Mouse (Mus musculus) heart, postnatal 0 days (tissue): ENCODE data around the gene Agap1. TPM values are rescaled to one million over a fixed set of nuclear protein-coding genes. Genes with fewer than 3 reads are reported as not detected.

Experiments
- ATAC-seq: fragments of 200-750 bp; cut with Nextera tagmentation; 2 replicates; pipeline ENCODE4 v1.8.0; 2017; ENCODE audit warnings: low read depth, moderate number of reproducible peaks, moderate library complexity; ENCODE audit not compliant: insufficient read depth
- DNase-seq: peaks from one replicate; pipeline ENCODE4 v3.0.0-alpha.2; 2016; ENCODE audit warnings: low spot score
- H3K27ac ChIP-seq: fragments of 300-500 bp; sonication (generic); 2 replicates; pipeline ENCODE4 v1.5.1; 2014; ENCODE audit warnings: low read depth, mild to moderate bottlenecking
- H3K27me3 ChIP-seq: fragments of 300-500 bp; sonication (generic); 2 replicates; pipeline ENCODE4 v1.6.1; 2014; ENCODE audit warnings: low read length, mixed read lengths; ENCODE audit not compliant: control insufficient read depth, insufficient read depth
- H3K36me3 ChIP-seq: fragments of 300-500 bp; sonication (generic); replicated peaks from 2 replicates; pipeline ENCODE4 v1.6.1; 2014; ENCODE audit warnings: low read length, mixed read lengths; ENCODE audit not compliant: control insufficient read depth, insufficient read depth
- H3K4me1 ChIP-seq: fragments of 300-500 bp; sonication (generic); 2 replicates; pipeline ENCODE4 v1.6.1; 2014; ENCODE audit warnings: antibody characterized with exemption; ENCODE audit not compliant: control insufficient read depth, insufficient read depth
- H3K4me2 ChIP-seq: fragments of 300-500 bp; sonication (generic); 2 replicates; pipeline ENCODE4 v1.6.1; 2014; ENCODE audit warnings: low read depth, mild to moderate bottlenecking, low read length, moderate library complexity
- H3K4me3 ChIP-seq: fragments of 300-500 bp; sonication (generic); 2 replicates; pipeline ENCODE4 v1.5.1; 2014; ENCODE audit warnings: low read depth, low read length
- H3K9ac ChIP-seq: fragments of 300-500 bp; sonication (generic); replicated peaks from 2 replicates; pipeline ENCODE4 v1.6.1; 2014; ENCODE audit warnings: low read depth, low read length, mixed read lengths
- H3K9me3 ChIP-seq: fragments of 300-500 bp; sonication (generic); replicated peaks from 2 replicates; pipeline ENCODE4 v1.6.1; 2016; ENCODE audit warnings: low read length; ENCODE audit not compliant: control insufficient read depth
- CTCF ChIP-seq: IDR thresholded peaks from 2 replicates; pipeline ENCODE4 v1.5.1; 2016; ENCODE audit warnings: antibody characterized with exemption, control low read depth, low read depth
- EP300 ChIP-seq: IDR thresholded peaks from 2 replicates; pipeline ENCODE4 v1.6.1; 2016; ENCODE audit warnings: antibody characterized with exemption, low read depth
- WGBS: fragments of 180-500 bp; shearing (Covaris S2); extraction: QIAGEN DNeasy Blood & Tissue Kit; methylation state at CpG from one replicate; pipeline ENCODE4 v1.1.7; 2014; 5-methylcytosine and 5-hydroxymethylcytosine counted together
- polyA plus RNA-seq: library from polyadenylated mRNA; unstranded; fragments of >200 nt; fragmentation: Nextera tagmentation; extraction: Ambion mirVana; gene quantifications from 2 replicates; pipeline ENCODE4 v1.2.1, GENCODE M21; 2015
- total RNA-seq: library from RNA; depleted of rRNA; stranded (reverse); fragments of >200 nt; gene quantifications from 2 replicates; pipeline ENCODE4 v1.2.3, GENCODE M21; 2014; ENCODE audit warnings: low replicate concordance

Gene Agap1
- total and polyA plus RNA-seq, 2 experiments from 2014 or later: 6.1 to 21.0 TPM

- no peaks in the 10 kb centered on the region for H3K27me3 ChIP-seq
- DNase-seq: no peak
- ATAC-seq: no peak
- WGBS: 80% methylated on average over 6 of the region's 6 CpGs
- H3K4me3 ChIP-seq: no peak overlapping the region
- H3K9me3 ChIP-seq: no peaks in the 10 kb centered on the region
- TF ChIP-seq CTCF: no peak
- no peak for TF ChIP-seq EP300
- H3K36me3 ChIP-seq: 0 out of 2 replicates have a peak, but pooled peaks cover 3% of the 10 kb centered on the region
- peaks cover 16% of the 10 kb centered on the region; the same call in 1 of the 2 replicates for H3K4me1 ChIP-seq
- H3K27ac ChIP-seq: no peak overlapping the region
- no peak overlapping the region for H3K4me2 ChIP-seq
- no peak overlapping the region for H3K9ac ChIP-seq
Observed at GRCm38 (mm10) chr1:89705670-89706069, 251.1 kb downstream of the Agap1 start.

- no peak for TF ChIP-seq EP300
- TF ChIP-seq CTCF: no peak
- no peaks in the 10 kb centered on the region for H3K36me3 ChIP-seq
- no peak overlapping the region for H3K27ac ChIP-seq
- H3K27me3 ChIP-seq: no peaks in the 10 kb centered on the region
- no peak for ATAC-seq
- H3K4me1 ChIP-seq: peaks cover 15% of the 10 kb centered on the region; the same call in 1 of the 2 replicates
- no peak for DNase-seq
- no peak overlapping the region for H3K9ac ChIP-seq
- WGBS: 69% methylated on average over 2 of the region's 2 CpGs
- no peaks in the 10 kb centered on the region for H3K9me3 ChIP-seq
- H3K4me2 ChIP-seq: no peak overlapping the region
- no peak overlapping the region for H3K4me3 ChIP-seq
Observed at GRCm38 (mm10) chr1:89706862-89707261, 252.3 kb downstream of the Agap1 start.

- no peak overlapping the region for H3K4me2 ChIP-seq
- H3K27ac ChIP-seq: no peak overlapping the region
- no peaks in the 10 kb centered on the region for H3K9me3 ChIP-seq
- no peaks in the 10 kb centered on the region for H3K27me3 ChIP-seq
- ATAC-seq (no peak), DNase-seq (no peak)
- no peak overlapping the region for H3K9ac ChIP-seq
- H3K4me3 ChIP-seq: no peak overlapping the region
- WGBS: 77% methylated on average over 15 of the region's 15 CpGs
- H3K36me3 ChIP-seq: no peaks in the 10 kb centered on the region
- TF ChIP-seq EP300: no peak
- TF ChIP-seq CTCF: no peak
- H3K4me1 ChIP-seq: peaks cover 11% of the 10 kb centered on the region; the same call in 1 of the 2 replicates
Observed at GRCm38 (mm10) chr1:89707756-89708480, 253.3 kb downstream of the Agap1 start.

- H3K36me3 ChIP-seq: no peaks in the 10 kb centered on the region
- no peak overlapping the region for H3K4me2 ChIP-seq
- H3K9ac ChIP-seq: no peak overlapping the region
- TF ChIP-seq EP300: no peak
- no peak for TF ChIP-seq CTCF
- H3K27ac ChIP-seq: no peak overlapping the region
- WGBS: 73% methylated on average over 5 of the region's 5 CpGs
- H3K4me1 ChIP-seq: no peaks in the 10 kb centered on the region
- H3K9me3 ChIP-seq: no peaks in the 10 kb centered on the region
- DNase-seq (no peak), ATAC-seq (no peak)
- H3K4me3 ChIP-seq: no peak overlapping the region
- H3K27me3 ChIP-seq: no peaks in the 10 kb centered on the region
Observed at GRCm38 (mm10) chr1:89709824-89710223, 255.2 kb downstream of the Agap1 start.

- Histone ChIP-seq H3K9me3 (no peaks in the 10 kb centered on the region), H3K27ac (no peak overlapping the region), H3K36me3 (no peaks in the 10 kb centered on the region), H3K4me1 (peaks cover 19% of the 10 kb centered on the region), H3K27me3 (no peaks in the 10 kb centered on the region), H3K9ac (no peak overlapping the region), H3K4me3 (no peak overlapping the region), H3K4me2 (no peak overlapping the region)
- ATAC-seq (no peak), DNase-seq (no peak)
- WGBS: 79% methylated on average over 5 of the region's 5 CpGs
- TF ChIP-seq CTCF (no peak), EP300 (no peak)
Observed at GRCm38 (mm10) chr1:89713681-89714080, 259.1 kb downstream of the Agap1 start.
